Mouse (Mus musculus): ENCODE data around the gene Tmem119.

GRCm38 (mm10) chr5:113761585-113761984 lies 38.7 kb downstream of the Tmem119 start:
- TF ChIP-seq POLR2AphosphoS5 (IDR thresholded peaks at IDR 0.05; ENCODE audit: borderline replicate concordance, low read depth, low read length) (no peak), RAD21 (IDR thresholded peaks at IDR 0.05; ENCODE audit: low read depth, low read length) (no peak), JUND (IDR thresholded peaks at IDR 0.05; ENCODE audit: low read depth, low read length) (no peak), MAZ (IDR thresholded peaks at IDR 0.05; ENCODE audit: low read depth, low read length) (no peak), CTCF (IDR thresholded peaks at IDR 0.05 in 2 of 3, conservative IDR thresholded peaks at IDR 0.05 in 1 of 3; ENCODE audit: control insufficient read depth in 1 of 3, insufficient read depth in 1 of 3, low read depth in 2 of 3, low read length in 3 of 3, poor library complexity in 1 of 3, severe bottlenecking in 1 of 3) (no peak), EP300 (IDR thresholded peaks at IDR 0.05; ENCODE audit: low read depth in 1 of 2, low read length in 2 of 2) (no peak), ZNF384 (IDR thresholded peaks at IDR 0.05; ENCODE audit: low read depth, low read length) (no peak)

Data from MEL (cell line).